Mouse (Mus musculus): ENCODE measurements around the gene Sv2b.

- TF ChIP-seq CTCF (IDR thresholded peaks at IDR 0.05; ENCODE audit: borderline replicate concordance, extremely low read depth, insufficient read depth, insufficient read length): no peak
- TF ChIP-seq POLR2A (IDR thresholded peaks at IDR 0.05; ENCODE audit: borderline replicate concordance, extremely low read depth, insufficient read depth, insufficient read length, poor library complexity, severe bottlenecking): no peak
Measured at GRCm38 (mm10) chr7:75271306-75271705, 37.8 kb downstream of the Sv2b start.
